Mouse (Mus musculus) liver, embryonic 12.5 days (tissue): ENCODE measurements around the gene Tcp11. TPM values are rescaled to one million over a fixed set of nuclear protein-coding genes. Genes with fewer than 3 reads are reported as not detected.

Experiments
- ATAC-seq: fragments of 200-750 bp; cut with Nextera tagmentation; 2 replicates; pipeline ENCODE4 v1.8.0; 2017; ENCODE audit warnings: moderate number of reproducible peaks, mild to moderate bottlenecking, moderate library complexity
- H3K27ac ChIP-seq: fragments of 300-500 bp; sonication (generic); 2 replicates; pipeline ENCODE4 v1.5.1; 2016; ENCODE audit warnings: mild to moderate bottlenecking
- H3K27me3 ChIP-seq: fragments of 300-500 bp; sonication (generic); replicated peaks from 2 replicates; pipeline ENCODE4 v1.6.1; 2016; ENCODE audit warnings: mild to moderate bottlenecking, moderate library complexity
- H3K36me3 ChIP-seq: fragments of 300-500 bp; sonication (generic); 2 replicates; pipeline ENCODE4 v1.6.1; 2016; ENCODE audit warnings: mild to moderate bottlenecking, moderate library complexity
- H3K4me1 ChIP-seq: fragments of 300-500 bp; sonication (generic); 2 replicates; pipeline ENCODE4 v1.6.1; 2016
- H3K4me2 ChIP-seq: fragments of 300-500 bp; sonication (generic); 2 replicates; pipeline ENCODE4 v1.6.1; 2016; ENCODE audit warnings: mild to moderate bottlenecking, moderate library complexity
- H3K4me3 ChIP-seq: fragments of 300-500 bp; sonication (generic); 2 replicates; pipeline ENCODE4 v1.5.1; 2016; ENCODE audit warnings: mild to moderate bottlenecking, moderate library complexity
- H3K9ac ChIP-seq: fragments of 300-500 bp; sonication (generic); 2 replicates; pipeline ENCODE4 v1.6.1; 2016; ENCODE audit warnings: mild to moderate bottlenecking, moderate library complexity
- H3K9me3 ChIP-seq: fragments of 300-500 bp; sonication (generic); replicated peaks from 2 replicates; pipeline ENCODE4 v1.6.1; 2016; ENCODE audit warnings: mild to moderate bottlenecking, moderate library complexity
- WGBS: fragments of 180-500 bp; shearing (Covaris S2); methylation state at CpG from one replicate; pipeline ENCODE4 v1.1.7; 2016; ENCODE audit not compliant: insufficient replicate concordance; 5-methylcytosine and 5-hydroxymethylcytosine counted together
- polyA plus RNA-seq: library from polyadenylated mRNA; unstranded; fragments of >200 nt; fragmentation: Nextera tagmentation; extraction: Ambion mirVana; gene quantifications from 2 replicates; pipeline ENCODE4 v1.2.1, GENCODE M21; 2016

The Tcp11 gene
- polyA plus RNA-seq, 1 experiment from 2014 or later = 0.44 TPM

DNA sequence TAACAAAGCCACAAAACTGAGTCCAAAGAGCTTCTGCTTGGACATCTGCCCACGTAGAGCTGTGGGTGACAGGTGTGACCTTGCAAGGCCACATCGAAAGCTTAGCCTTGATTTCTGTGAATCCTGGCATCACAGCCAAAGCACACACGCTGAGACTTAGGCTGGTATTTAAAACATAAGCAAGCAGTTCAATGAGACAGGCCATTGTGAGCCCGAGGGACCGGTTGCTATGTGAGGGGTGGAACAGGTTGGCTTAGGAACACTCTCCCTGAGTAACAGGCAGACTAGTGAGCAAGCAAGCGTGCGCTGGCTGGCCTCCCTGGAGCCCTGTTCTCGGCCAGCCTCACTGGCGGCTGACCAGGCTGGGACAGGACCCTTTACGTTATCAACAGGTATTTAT is 58.5 kb downstream of the Tcp11 start:
- peaks cover 50% of the 10 kb centered on the region for H3K4me1 ChIP-seq
- 76% methylated on average over 10 of the region's 10 CpGs for WGBS
- no peak for ATAC-seq

DNA sequence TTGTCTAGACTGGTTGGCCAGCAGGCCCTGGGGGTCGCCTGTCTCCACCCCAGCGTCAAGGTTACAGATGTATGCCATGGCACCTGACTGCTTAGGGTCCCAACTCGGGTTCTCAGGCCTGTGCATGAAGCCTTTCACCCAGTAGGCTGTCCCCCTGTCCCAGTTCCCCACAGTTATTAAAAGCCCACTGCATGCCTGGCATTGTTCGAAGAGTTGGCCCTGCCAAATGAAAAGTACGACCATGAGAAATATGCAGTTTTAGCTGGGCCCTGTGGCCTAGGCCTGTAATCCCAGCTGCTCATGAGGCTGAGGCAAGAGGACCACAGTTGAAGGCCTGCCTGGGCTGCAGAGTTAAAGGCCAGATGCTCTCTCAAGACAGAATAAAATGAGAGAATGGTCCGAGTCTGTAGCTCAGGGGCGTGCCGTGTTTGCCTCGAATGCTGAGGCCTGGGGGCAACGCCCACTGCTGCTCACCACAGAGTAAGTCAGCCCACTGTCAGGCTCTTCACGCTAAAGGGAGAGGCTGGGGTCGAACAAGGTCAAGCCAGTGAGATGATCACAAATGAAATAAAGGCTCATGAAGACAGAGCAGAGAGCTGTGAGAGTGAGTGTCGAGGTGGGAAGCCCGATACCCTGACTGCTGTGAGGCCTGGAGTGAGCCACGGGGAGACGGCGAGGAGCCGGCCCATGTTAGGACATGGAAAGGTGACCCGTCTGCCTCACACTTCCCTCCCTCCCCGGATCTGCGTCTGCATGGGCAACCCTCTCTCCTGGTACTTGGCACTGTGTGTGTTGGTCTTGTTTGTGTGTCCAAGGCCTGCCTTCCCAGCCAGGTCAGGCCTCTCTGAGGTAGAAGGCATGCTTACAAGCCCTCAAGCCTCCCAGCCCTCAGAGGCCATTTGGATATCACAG is 60.4 kb downstream of the Tcp11 start:
- ATAC-seq = no peak
- no peak overlapping the region for H3K9ac ChIP-seq
- H3K36me3 ChIP-seq = no peaks in the 10 kb centered on the region; the same call in 1 of the 2 replicates
- H3K9me3 ChIP-seq = no peaks in the 10 kb centered on the region
- no peak overlapping the region for H3K27ac ChIP-seq
- H3K4me3 ChIP-seq = no peak overlapping the region
- H3K4me2 ChIP-seq = no peak overlapping the region
- no peaks in the 10 kb centered on the region for H3K27me3 ChIP-seq
- H3K4me1 ChIP-seq = peaks cover 50% of the 10 kb centered on the region
- WGBS = 73% methylated on average over 21 of the region's 21 CpGs

More for the DNA sequence above, 58.5 kb downstream of the Tcp11 start:
- Histone ChIP-seq H3K27ac (no peak overlapping the region), H3K27me3 (no peaks in the 10 kb centered on the region), H3K9ac (no peak overlapping the region), H3K9me3 (no peaks in the 10 kb centered on the region), H3K4me3 (no peak overlapping the region), H3K4me2 (no peak overlapping the region), H3K36me3 (no peaks in the 10 kb centered on the region; the same call in 1 of the 2 replicates)

DNA sequence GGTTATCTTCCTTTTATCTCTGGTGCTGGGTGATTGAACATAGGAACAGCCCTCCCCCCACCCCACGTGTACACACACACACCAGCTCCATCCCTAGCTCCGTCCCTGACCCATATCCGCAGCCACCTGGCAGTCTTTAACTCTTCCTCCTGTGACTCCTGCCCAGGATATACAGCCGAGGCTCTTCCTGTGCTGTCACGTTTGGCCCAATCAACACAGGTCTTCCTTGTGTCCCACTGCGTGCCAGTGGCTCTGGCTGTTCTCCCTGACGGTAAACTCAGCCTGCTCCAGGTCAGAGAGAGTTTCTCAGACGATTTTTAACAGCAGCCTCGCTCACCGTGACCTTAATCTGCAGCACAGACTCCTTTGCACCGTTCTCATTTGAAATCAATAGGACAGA is 61.7 kb downstream of the Tcp11 start:
- H3K4me2 ChIP-seq = no peak overlapping the region
- WGBS = 57% methylated on average over 11 of the region's 11 CpGs
- no peak overlapping the region for H3K4me3 ChIP-seq
- H3K9me3 ChIP-seq = no peaks in the 10 kb centered on the region
- H3K9ac ChIP-seq = no peak overlapping the region
- H3K4me1 ChIP-seq = peaks cover 61% of the 10 kb centered on the region
- no peaks in the 10 kb centered on the region for H3K27me3 ChIP-seq
- no peak for ATAC-seq
- no peaks in the 10 kb centered on the region; the same call in 1 of the 2 replicates for H3K36me3 ChIP-seq
- H3K27ac ChIP-seq = no peak overlapping the region

DNA sequence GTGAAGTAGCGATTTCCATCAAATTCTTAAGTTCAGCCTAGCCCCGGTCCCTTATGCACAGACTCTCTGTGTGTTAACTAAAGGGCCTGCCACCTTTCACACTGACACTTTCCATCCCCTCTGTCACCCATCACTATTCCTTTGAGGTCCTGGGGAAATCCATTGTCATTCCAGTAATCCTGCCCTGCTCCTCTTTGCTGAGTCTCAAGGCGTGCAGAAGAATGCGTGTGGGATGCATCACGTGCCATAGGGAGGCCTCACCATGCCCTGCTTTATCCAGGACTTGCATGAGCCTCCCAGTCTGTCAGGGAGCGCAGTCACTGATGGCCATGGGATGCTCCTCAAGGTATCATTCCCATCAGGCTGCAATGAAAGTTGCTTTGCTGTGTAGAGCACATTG is 62.1 kb downstream of the Tcp11 start:
- H3K36me3 ChIP-seq = no peaks in the 10 kb centered on the region; the same call in 1 of the 2 replicates
- H3K27me3 ChIP-seq = no peaks in the 10 kb centered on the region
- H3K27ac ChIP-seq = no peak overlapping the region
- no peak overlapping the region for H3K4me2 ChIP-seq
- ATAC-seq = no peak
- H3K4me1 ChIP-seq = peaks cover 65% of the 10 kb centered on the region
- H3K4me3 ChIP-seq = no peak overlapping the region
- WGBS = 72% methylated on average over 6 of the region's 6 CpGs
- no peak overlapping the region for H3K9ac ChIP-seq
- no peaks in the 10 kb centered on the region for H3K9me3 ChIP-seq

Other genes starting within 250 kb of the Tcp11 start
- gene Snrpc, start 242.5 kb downstream of the Tcp11 start, polyA plus RNA-seq = 200 and 212 TPM in 2 replicates
- gene Uhrf1bp1, start 224.2 kb downstream of the Tcp11 start, polyA plus RNA-seq = 4.5 and 5.0 TPM in 2 replicates
- 6.7 and 7.5 TPM in 2 replicates for gene Anks1, start 171.3 kb downstream of the Tcp11 start, polyA plus RNA-seq
- gene Taf11, start 170.8 kb downstream of the Tcp11 start, polyA plus RNA-seq = 36.4 and 40.6 TPM in 2 replicates
- gene Scube3, start 61.5 kb upstream of the Tcp11 start, polyA plus RNA-seq = 0.91 and 1.2 TPM in 2 replicates
- gene Zfp523, start 96.5 kb upstream of the Tcp11 start, polyA plus RNA-seq = 11.1 TPM in 2 replicates
- gene Def6, start 127.1 kb upstream of the Tcp11 start, polyA plus RNA-seq = 21.6 and 25.2 TPM in 2 replicates
- gene Ppard, start 152.1 kb upstream of the Tcp11 start, polyA plus RNA-seq = 2.0 and 2.1 TPM in 2 replicates
- 18.8 and 22.1 TPM in 2 replicates for gene Fance, start 232.9 kb upstream of the Tcp11 start, polyA plus RNA-seq
- gene Rpl10a, start 247.8 kb upstream of the Tcp11 start, polyA plus RNA-seq = 472 and 487 TPM in 2 replicates